ENCODE assay signal across 11 mouse cellular contexts in genomic region chr16:36068356-36068755, GRCm38 (mm10). TPM values are rescaled to one million over a fixed set of nuclear protein-coding genes. Genes with fewer than 3 reads are reported as not detected.
A peak's percentile ranks its signal among the peaks of the same experiment; 100 is the strongest.
DNase-seq lines count a peak whose midpoint lies in the region; ATAC-seq and TF ChIP-seq lines count a peak whose summit lies in the region.
"Had no signal": no experiment of that assay in that cellular context is flagged by ENCODE, and none has a peak within 500 bp of the region (broad histone marks: within the 10 kb centered on the region; RNA-seq: fewer than 3 reads in every experiment).

No protein-coding gene starts in this region.

- H3K4me3 ChIP-seq in heart, embryonic 15.5 days = peak overlapping the region; percentile 96
- H3K4me3 ChIP-seq in megakaryocyte, embryonic 14.5 days (replicated peaks) = peak overlapping the region; percentile 83
- H3K4me3 ChIP-seq in stomach, embryonic 16.5 days (replicated peaks; ENCODE audit: low read length) = no peak overlapping the region
- no peak overlapping the region for H3K4me3 ChIP-seq in thymus, adult 2 months (ENCODE audit: control insufficient read depth, insufficient read depth, low read length)
- H3K4me3 ChIP-seq: lung, embryonic 15.5 days; midbrain, embryonic 10.5 days had no signal

- peaks cover 53% of the 10 kb centered on the region for H3K4me1 ChIP-seq in heart, embryonic 15.5 days (replicated peaks)
- H3K4me1 ChIP-seq in megakaryocyte, embryonic 14.5 days = peaks cover 70% of the 10 kb centered on the region
- H3K4me1 ChIP-seq in stomach, embryonic 16.5 days (ENCODE audit: control insufficient read depth, insufficient read depth, low read length) = peaks cover 20% of the 10 kb centered on the region
- peaks cover 4% of the 10 kb centered on the region; the same call in 1 of the 2 replicates for H3K4me1 ChIP-seq in thymus, adult 2 months (replicated peaks; ENCODE audit: control insufficient read depth, insufficient read depth, low read length)

- WGBS in heart, embryonic 15.5 days = 45% methylated on average over 3 of the region's 3 CpGs
- 49% methylated on average over 3 of the region's 3 CpGs for WGBS in stomach, embryonic 16.5 days
- WGBS in thymus, adult 2 months = 95% methylated on average over 3 of the region's 3 CpGs

- peak overlapping the region; percentile 80 for H3K4me2 ChIP-seq in heart, embryonic 15.5 days
- no peak overlapping the region for H3K4me2 ChIP-seq in stomach, embryonic 16.5 days (ENCODE audit: low read depth, low read length)
- H3K4me2 ChIP-seq: lung, embryonic 15.5 days had no signal

- 0 out of 2 replicates have a peak overlapping the region, but pooled peaks have one; percentile 15 for H3K9ac ChIP-seq in heart, embryonic 15.5 days
- H3K9ac ChIP-seq in stomach, embryonic 16.5 days (ENCODE audit: low read length) = no peak overlapping the region
- H3K9ac ChIP-seq: lung, embryonic 15.5 days had no signal

- H3K36me3 ChIP-seq in heart, embryonic 15.5 days = no peaks in the 10 kb centered on the region
- H3K36me3 ChIP-seq in megakaryocyte, embryonic 14.5 days (replicated peaks; ENCODE audit: low read length) = peaks cover 41% of the 10 kb centered on the region
- H3K36me3 ChIP-seq in stomach, embryonic 16.5 days (ENCODE audit: control insufficient read depth, insufficient read depth, low read length) = no peaks in the 10 kb centered on the region
- no peaks in the 10 kb centered on the region for H3K36me3 ChIP-seq in thymus, adult 2 months (ENCODE audit: control insufficient read depth, insufficient read depth, low read length)
- H3K36me3 ChIP-seq: lung, embryonic 15.5 days had no signal

- no peak for DNase-seq in heart, adult 11 months
- DNase-seq in ZHBTc4 (ENCODE audit: low read depth, low spot score) = peak; percentile 52
- DNase-seq in thymus, adult 2 months = no peak
- DNase-seq: cerebellum, adult 18-20 months; kidney, adult 9 months had no signal

- TF ChIP-seq CTCF in thymus, adult 2 months (IDR thresholded peaks at IDR 0.05; ENCODE audit: borderline replicate concordance, control insufficient read depth, extremely low read depth, insufficient read depth, low read length, poor library complexity) = no peak

- H3K27ac ChIP-seq in heart, embryonic 15.5 days = peak overlapping the region; percentile 50
- H3K27ac ChIP-seq in stomach, embryonic 16.5 days (ENCODE audit: low read length) = peak overlapping the region; percentile 1; the same call in 1 of the 2 replicates
- H3K27ac ChIP-seq in thymus, adult 2 months (ENCODE audit: control insufficient read depth, insufficient read depth, low read length) = no peak overlapping the region
- H3K27ac ChIP-seq: lung, embryonic 15.5 days; midbrain, embryonic 10.5 days had no signal

- ATAC-seq in heart, embryonic 15.5 days (replicated peaks; ENCODE audit: insufficient number of reproducible peaks, insufficient read depth, low FRiP score, low read depth) = no peak
- no peak for ATAC-seq in megakaryocyte, adult 5-6 weeks (ENCODE audit: poor library complexity, severe bottlenecking)
- ATAC-seq in stomach, embryonic 16.5 days (ENCODE audit: insufficient read depth, low FRiP score) = no peak

- H3K9me3 ChIP-seq in heart, embryonic 15.5 days (replicated peaks) = no peaks in the 10 kb centered on the region
- no peaks in the 10 kb centered on the region for H3K9me3 ChIP-seq in megakaryocyte, embryonic 14.5 days
- no peaks in the 10 kb centered on the region for H3K9me3 ChIP-seq in stomach, embryonic 16.5 days (replicated peaks; ENCODE audit: control insufficient read depth, low read length)
- H3K9me3 ChIP-seq: lung, embryonic 15.5 days; midbrain, embryonic 10.5 days had no signal

- no peaks in the 10 kb centered on the region for H3K27me3 ChIP-seq in heart, embryonic 15.5 days
- H3K27me3 ChIP-seq in megakaryocyte, embryonic 14.5 days (replicated peaks) = no peaks in the 10 kb centered on the region
- H3K27me3 ChIP-seq in stomach, embryonic 16.5 days (ENCODE audit: control insufficient read depth, insufficient read depth, low read length) = no peaks in the 10 kb centered on the region
- H3K27me3 ChIP-seq in thymus, adult 2 months (ENCODE audit: control insufficient read depth, insufficient read depth, low read length) = no peaks in the 10 kb centered on the region
- H3K27me3 ChIP-seq: lung, embryonic 15.5 days had no signal

- TF ChIP-seq POLR2A in thymus, adult 2 months (IDR thresholded peaks at IDR 0.05; ENCODE audit: control insufficient read depth, extremely low read depth, insufficient read depth, low read length, poor library complexity) = no peak

RNA-seq across cellular contexts. Expression of gene Fam162a, which starts 3.0 kb away (rescaled TPM):
- polyA plus RNA-seq in heart, embryonic 15.5 days (2015; fragmentation: Nextera tagmentation; extraction: Ambion mirVana) = 733 and 988 TPM in 2 replicates
- polyA plus RNA-seq in megakaryocyte, embryonic 14.5 days (2012; ENCODE audit: insufficient read depth, low replicate concordance) = 3.7 and 230 TPM in 2 replicates
- 42.3 and 54.9 TPM in 2 replicates for total RNA-seq in megakaryocyte, adult 5-6 weeks (2015)
- 32.4 and 33.1 TPM in 2 replicates for total RNA-seq in megakaryocyte, adult 5-6 weeks (2017)
- polyA plus RNA-seq in stomach, embryonic 16.5 days (2015; fragmentation: Nextera tagmentation; extraction: Ambion mirVana) = 494 and 500 TPM in 2 replicates
- polyA plus RNA-seq in thymus, adult 2 months (2012; rRNA removed) = 25.3 and 34.7 TPM in 2 replicates

RNA-seq across cellular contexts. Expression of gene Ccdc58, which starts 3.1 kb away (rescaled TPM):
- polyA plus RNA-seq in heart, embryonic 15.5 days (2015; fragmentation: Nextera tagmentation; extraction: Ambion mirVana) = 64.5 and 90.8 TPM in 2 replicates
- 2.3 and 7.6 TPM in 2 replicates for polyA plus RNA-seq in megakaryocyte, embryonic 14.5 days (2012; ENCODE audit: insufficient read depth, low replicate concordance)
- 24.1 and 29.0 TPM in 2 replicates for total RNA-seq in megakaryocyte, adult 5-6 weeks (2015)
- total RNA-seq in megakaryocyte, adult 5-6 weeks (2017) = 26.9 and 31.5 TPM in 2 replicates
- 82.1 and 83.8 TPM in 2 replicates for polyA plus RNA-seq in stomach, embryonic 16.5 days (2015; fragmentation: Nextera tagmentation; extraction: Ambion mirVana)
- polyA plus RNA-seq in thymus, adult 2 months (2012; rRNA removed) = 7.2 and 7.6 TPM in 2 replicates

RNA-seq across cellular contexts. Expression of gene Wdr5b, which starts 27.4 kb away (rescaled TPM):
- 6.0 and 6.8 TPM in 2 replicates for polyA plus RNA-seq in heart, embryonic 15.5 days (2015; fragmentation: Nextera tagmentation; extraction: Ambion mirVana)
- 0.61 and 0.82 TPM in 2 replicates for polyA plus RNA-seq in megakaryocyte, embryonic 14.5 days (2012; ENCODE audit: insufficient read depth, low replicate concordance)
- 5.5 and 6.9 TPM in 2 replicates for total RNA-seq in megakaryocyte, adult 5-6 weeks (2015)
- total RNA-seq in megakaryocyte, adult 5-6 weeks (2017) = 11.7 and 12.0 TPM in 2 replicates
- 7.1 and 8.0 TPM in 2 replicates for polyA plus RNA-seq in stomach, embryonic 16.5 days (2015; fragmentation: Nextera tagmentation; extraction: Ambion mirVana)
- polyA plus RNA-seq in thymus, adult 2 months (2012; rRNA removed) = 3.2 and 3.6 TPM in 2 replicates

Comparison
In these comparisons a context has a peak if more than half of its experiments do, and no peak if none do; other contexts are left out.
1. H3K4me3 ChIP-seq: peak in heart, embryonic 15.5 days (single experiment) and megakaryocyte, embryonic 14.5 days (single experiment); none in stomach, embryonic 16.5 days (single experiment) and thymus, adult 2 months (single experiment).